Mouse (Mus musculus): ENCODE data around the gene Xpr1. TPM values are rescaled to one million over a fixed set of nuclear protein-coding genes. Genes with fewer than 3 reads are reported as not detected.

Gene Xpr1
- polyA plus RNA-seq, 1 experiment = 27.2 TPM

DNA sequence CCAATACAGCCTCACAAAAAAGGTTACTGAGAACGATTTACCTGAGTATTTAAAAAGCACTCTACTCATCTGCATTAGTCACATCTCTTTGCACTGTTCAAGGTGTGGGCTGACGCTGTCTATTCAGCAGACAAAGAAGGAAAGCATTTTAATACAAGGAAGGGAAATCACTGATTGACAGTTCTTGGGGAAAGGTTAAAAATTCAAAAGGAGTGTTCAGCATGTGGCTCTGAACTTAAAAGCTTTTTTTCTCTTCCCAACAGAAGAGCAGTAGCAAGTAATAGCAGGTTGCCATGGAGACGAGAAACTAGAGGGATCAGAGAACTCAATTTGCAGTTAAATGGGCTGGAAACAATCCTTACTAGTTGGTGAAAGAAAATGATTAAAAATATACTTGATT, 110.3 kb downstream of the Xpr1 start:
- Histone ChIP-seq H3K4me1 (ENCODE audit: control insufficient read depth, insufficient read depth, low read length) (no peaks in the 10 kb centered on the region), H3K27ac (ENCODE audit: insufficient read depth, low read length) (no peak overlapping the region), H3K4me3 (ENCODE audit: low read depth, low read length) (no peak overlapping the region), H3K9me3 (replicated peaks; ENCODE audit: control insufficient read depth, insufficient read depth, low read length, poor library complexity, severe bottlenecking) (no peaks in the 10 kb centered on the region), H3K9ac (ENCODE audit: low read depth, poor library complexity, severe bottlenecking) (no peak overlapping the region), H3K36me3 (ENCODE audit: control insufficient read depth, insufficient read depth, low read length, poor library complexity, severe bottlenecking) (peaks cover 3% of the 10 kb centered on the region; the same call in 1 of the 2 replicates), H3K27me3 (ENCODE audit: control insufficient read depth, insufficient read depth, low read length, poor library complexity, severe bottlenecking) (no peaks in the 10 kb centered on the region)
- no peak for TF ChIP-seq CTCF (IDR thresholded peaks at IDR 0.05; ENCODE audit: low read depth, low read length)
- TF ChIP-seq EP300 (IDR thresholded peaks at IDR 0.05; ENCODE audit: insufficient read depth, low read depth, low read length) = no peak
- TF ChIP-seq POLR2A (IDR thresholded peaks at IDR 0.05; ENCODE audit: insufficient read depth, low read length) = no peak

DNA sequence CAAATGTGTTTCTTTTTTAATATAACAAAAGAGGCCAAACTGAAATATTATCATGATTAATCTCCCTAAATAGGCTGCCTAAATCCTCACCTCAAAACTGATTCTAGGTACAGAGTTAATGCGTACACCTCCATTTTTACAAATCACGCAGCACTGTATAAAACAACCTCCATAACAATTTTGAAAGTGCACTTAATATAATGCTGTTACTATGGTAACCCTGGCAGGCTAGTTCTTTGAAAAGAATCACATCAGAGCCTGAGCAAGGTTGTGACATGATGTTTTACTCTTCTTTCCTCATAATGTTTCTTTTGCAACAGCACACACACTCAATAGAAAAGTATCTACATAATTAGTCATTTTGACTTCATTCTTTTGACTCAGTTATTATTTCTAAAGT, 113.8 kb downstream of the Xpr1 start:
- Histone ChIP-seq H3K4me1 (ENCODE audit: control insufficient read depth, insufficient read depth, low read length) (no peaks in the 10 kb centered on the region), H3K4me3 (ENCODE audit: low read depth, low read length) (no peak overlapping the region), H3K36me3 (ENCODE audit: control insufficient read depth, insufficient read depth, low read length, poor library complexity, severe bottlenecking) (peaks cover 3% of the 10 kb centered on the region; the same call in 1 of the 2 replicates)

DNA sequence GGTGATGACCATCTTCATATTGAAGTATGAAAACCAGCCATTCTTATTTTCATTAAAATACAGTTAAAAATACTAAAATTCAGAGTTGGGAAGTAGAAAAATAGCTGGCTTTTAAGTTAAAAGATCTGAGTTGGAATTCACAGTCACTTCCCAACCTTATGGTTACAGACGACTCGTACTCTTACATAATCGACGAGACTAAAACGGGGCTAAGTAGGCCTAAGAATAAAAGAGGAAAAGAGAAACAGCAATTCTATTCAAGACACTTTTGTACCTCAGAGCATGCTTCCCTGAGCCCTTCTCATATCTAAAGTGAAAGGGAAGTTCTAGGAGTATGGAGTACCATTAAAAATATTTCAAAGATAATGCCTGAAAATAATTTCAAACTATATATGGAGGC, 119.6 kb downstream of the Xpr1 start:
- TF ChIP-seq POLR2A (IDR thresholded peaks at IDR 0.05; ENCODE audit: insufficient read depth, low read length) (no peak), CTCF (IDR thresholded peaks at IDR 0.05; ENCODE audit: low read depth, low read length) (no peak), EP300 (IDR thresholded peaks at IDR 0.05; ENCODE audit: insufficient read depth, low read depth, low read length) (no peak)
- Histone ChIP-seq H3K27me3 (ENCODE audit: control insufficient read depth, insufficient read depth, low read length, poor library complexity, severe bottlenecking) (no peaks in the 10 kb centered on the region), H3K4me1 (ENCODE audit: control insufficient read depth, insufficient read depth, low read length) (no peaks in the 10 kb centered on the region), H3K36me3 (ENCODE audit: control insufficient read depth, insufficient read depth, low read length, poor library complexity, severe bottlenecking) (no peaks in the 10 kb centered on the region), H3K9me3 (replicated peaks; ENCODE audit: control insufficient read depth, insufficient read depth, low read length, poor library complexity, severe bottlenecking) (no peaks in the 10 kb centered on the region), H3K9ac (ENCODE audit: low read depth, poor library complexity, severe bottlenecking) (no peak overlapping the region), H3K4me3 (ENCODE audit: low read depth, low read length) (no peak overlapping the region), H3K27ac (ENCODE audit: insufficient read depth, low read length) (no peak overlapping the region)

More for the DNA sequence above, 113.8 kb downstream of the Xpr1 start:
- Histone ChIP-seq H3K27me3 (ENCODE audit: control insufficient read depth, insufficient read depth, low read length, poor library complexity, severe bottlenecking) (no peaks in the 10 kb centered on the region), H3K9me3 (replicated peaks; ENCODE audit: control insufficient read depth, insufficient read depth, low read length, poor library complexity, severe bottlenecking) (no peaks in the 10 kb centered on the region), H3K27ac (ENCODE audit: insufficient read depth, low read length) (no peak overlapping the region), H3K9ac (ENCODE audit: low read depth, poor library complexity, severe bottlenecking) (no peak overlapping the region)
- no peak for TF ChIP-seq POLR2A (IDR thresholded peaks at IDR 0.05; ENCODE audit: insufficient read depth, low read length)
- no peak for TF ChIP-seq CTCF (IDR thresholded peaks at IDR 0.05; ENCODE audit: low read depth, low read length)
- TF ChIP-seq EP300 (IDR thresholded peaks at IDR 0.05; ENCODE audit: insufficient read depth, low read depth, low read length) = no peak

DNA sequence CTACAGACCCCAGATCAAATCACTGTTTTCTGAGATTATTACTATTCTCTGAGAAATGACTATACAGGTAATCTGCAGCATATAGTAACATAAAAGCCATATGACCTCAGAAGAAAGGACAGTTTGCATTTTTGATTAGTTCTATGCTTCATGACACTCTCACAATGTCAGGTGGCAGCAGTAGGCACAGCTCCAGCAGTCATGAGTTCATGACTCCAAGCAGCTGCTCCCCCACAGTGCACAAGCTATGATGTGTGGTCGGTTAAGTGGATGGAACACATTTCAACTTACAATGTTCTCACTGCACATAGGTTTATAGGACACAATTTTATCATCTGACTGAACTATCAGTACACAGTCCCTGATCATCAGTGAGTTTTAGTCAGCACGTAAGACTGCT, 120.0 kb downstream of the Xpr1 start:
- no peak overlapping the region for H3K4me3 ChIP-seq (ENCODE audit: low read depth, low read length)
- H3K36me3 ChIP-seq (ENCODE audit: control insufficient read depth, insufficient read depth, low read length, poor library complexity, severe bottlenecking) = no peaks in the 10 kb centered on the region
- TF ChIP-seq EP300 (IDR thresholded peaks at IDR 0.05; ENCODE audit: insufficient read depth, low read depth, low read length) (no peak), CTCF (IDR thresholded peaks at IDR 0.05; ENCODE audit: low read depth, low read length) (no peak), POLR2A (IDR thresholded peaks at IDR 0.05; ENCODE audit: insufficient read depth, low read length) (no peak)
- H3K9me3 ChIP-seq (replicated peaks; ENCODE audit: control insufficient read depth, insufficient read depth, low read length, poor library complexity, severe bottlenecking) = no peaks in the 10 kb centered on the region
- H3K4me1 ChIP-seq (ENCODE audit: control insufficient read depth, insufficient read depth, low read length) = no peaks in the 10 kb centered on the region
- no peak overlapping the region for H3K9ac ChIP-seq (ENCODE audit: low read depth, poor library complexity, severe bottlenecking)
- H3K27me3 ChIP-seq (ENCODE audit: control insufficient read depth, insufficient read depth, low read length, poor library complexity, severe bottlenecking) = no peaks in the 10 kb centered on the region
- H3K27ac ChIP-seq (ENCODE audit: insufficient read depth, low read length) = no peak overlapping the region

DNA sequence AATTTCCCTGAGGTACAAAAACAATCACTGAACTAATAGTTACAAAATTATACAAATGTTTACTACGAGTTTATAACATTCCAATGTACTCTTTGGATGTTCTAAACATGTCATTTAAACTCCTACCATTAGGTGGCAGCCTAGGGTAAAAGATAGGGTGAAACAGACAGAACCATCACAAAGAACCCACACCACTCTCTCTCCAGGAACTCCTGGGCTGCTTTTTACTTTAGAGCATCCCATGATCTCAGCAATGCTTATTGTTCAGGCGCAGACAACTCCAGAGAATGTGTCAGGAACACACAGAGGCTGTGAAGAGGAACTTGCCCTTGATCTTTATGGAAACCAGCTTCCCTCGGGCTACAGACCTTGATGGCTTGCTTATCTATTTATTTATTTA, 123.8 kb downstream of the Xpr1 start:
- TF ChIP-seq CTCF (IDR thresholded peaks at IDR 0.05; ENCODE audit: low read depth, low read length) (peak; percentile 19), POLR2A (IDR thresholded peaks at IDR 0.05; ENCODE audit: insufficient read depth, low read length) (no peak)
- Histone ChIP-seq H3K9ac (ENCODE audit: low read depth, poor library complexity, severe bottlenecking) (no peak overlapping the region), H3K27me3 (ENCODE audit: control insufficient read depth, insufficient read depth, low read length, poor library complexity, severe bottlenecking) (no peaks in the 10 kb centered on the region), H3K4me1 (ENCODE audit: control insufficient read depth, insufficient read depth, low read length) (no peaks in the 10 kb centered on the region), H3K9me3 (replicated peaks; ENCODE audit: control insufficient read depth, insufficient read depth, low read length, poor library complexity, severe bottlenecking) (no peaks in the 10 kb centered on the region), H3K27ac (ENCODE audit: insufficient read depth, low read length) (no peak overlapping the region), H3K36me3 (ENCODE audit: control insufficient read depth, insufficient read depth, low read length, poor library complexity, severe bottlenecking) (no peaks in the 10 kb centered on the region; the same call in 1 of the 2 replicates), H3K4me3 (ENCODE audit: low read depth, low read length) (no peak overlapping the region)

DNA sequence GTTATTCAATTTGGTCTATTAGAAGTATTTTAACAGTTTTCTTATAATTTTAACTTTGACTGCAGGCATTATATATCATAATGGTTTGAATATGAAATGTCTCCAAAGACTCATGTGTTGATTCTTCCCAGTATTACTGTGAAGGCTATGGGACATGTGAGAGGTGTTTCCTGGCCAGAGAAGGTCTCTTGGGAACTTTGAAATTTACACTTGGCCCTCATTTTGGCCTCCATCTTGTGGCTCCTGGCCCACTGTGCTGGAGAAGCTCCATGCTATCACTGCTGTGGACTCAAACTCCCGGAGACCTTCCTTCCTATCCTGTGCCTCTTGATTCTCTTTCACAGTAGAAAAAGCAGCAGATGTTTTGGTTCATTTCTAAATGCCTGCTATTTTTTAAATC, 127.8 kb downstream of the Xpr1 start:
- Histone ChIP-seq H3K4me3 (ENCODE audit: low read depth, low read length) (no peak overlapping the region), H3K27ac (ENCODE audit: insufficient read depth, low read length) (no peak overlapping the region), H3K4me1 (ENCODE audit: control insufficient read depth, insufficient read depth, low read length) (no peaks in the 10 kb centered on the region), H3K27me3 (ENCODE audit: control insufficient read depth, insufficient read depth, low read length, poor library complexity, severe bottlenecking) (no peaks in the 10 kb centered on the region), H3K9me3 (replicated peaks; ENCODE audit: control insufficient read depth, insufficient read depth, low read length, poor library complexity, severe bottlenecking) (no peaks in the 10 kb centered on the region), H3K36me3 (ENCODE audit: control insufficient read depth, insufficient read depth, low read length, poor library complexity, severe bottlenecking) (peaks cover 2% of the 10 kb centered on the region; the same call in 1 of the 2 replicates), H3K9ac (ENCODE audit: low read depth, poor library complexity, severe bottlenecking) (no peak overlapping the region)
- TF ChIP-seq POLR2A (IDR thresholded peaks at IDR 0.05; ENCODE audit: insufficient read depth, low read length) (no peak), EP300 (IDR thresholded peaks at IDR 0.05; ENCODE audit: insufficient read depth, low read depth, low read length) (no peak), CTCF (IDR thresholded peaks at IDR 0.05; ENCODE audit: low read depth, low read length) (no peak)

All from ES-Bruce4 (cell line).